Mouse (Mus musculus) urinary bladder, postnatal 14 days (tissue): ENCODE measurements around the gene March10.

Source experiments
- DNase-seq: peaks from one replicate; pipeline ENCODE4 v3.0.0; 2021; ENCODE audit warnings: low spot score

March10 gene

DNA sequence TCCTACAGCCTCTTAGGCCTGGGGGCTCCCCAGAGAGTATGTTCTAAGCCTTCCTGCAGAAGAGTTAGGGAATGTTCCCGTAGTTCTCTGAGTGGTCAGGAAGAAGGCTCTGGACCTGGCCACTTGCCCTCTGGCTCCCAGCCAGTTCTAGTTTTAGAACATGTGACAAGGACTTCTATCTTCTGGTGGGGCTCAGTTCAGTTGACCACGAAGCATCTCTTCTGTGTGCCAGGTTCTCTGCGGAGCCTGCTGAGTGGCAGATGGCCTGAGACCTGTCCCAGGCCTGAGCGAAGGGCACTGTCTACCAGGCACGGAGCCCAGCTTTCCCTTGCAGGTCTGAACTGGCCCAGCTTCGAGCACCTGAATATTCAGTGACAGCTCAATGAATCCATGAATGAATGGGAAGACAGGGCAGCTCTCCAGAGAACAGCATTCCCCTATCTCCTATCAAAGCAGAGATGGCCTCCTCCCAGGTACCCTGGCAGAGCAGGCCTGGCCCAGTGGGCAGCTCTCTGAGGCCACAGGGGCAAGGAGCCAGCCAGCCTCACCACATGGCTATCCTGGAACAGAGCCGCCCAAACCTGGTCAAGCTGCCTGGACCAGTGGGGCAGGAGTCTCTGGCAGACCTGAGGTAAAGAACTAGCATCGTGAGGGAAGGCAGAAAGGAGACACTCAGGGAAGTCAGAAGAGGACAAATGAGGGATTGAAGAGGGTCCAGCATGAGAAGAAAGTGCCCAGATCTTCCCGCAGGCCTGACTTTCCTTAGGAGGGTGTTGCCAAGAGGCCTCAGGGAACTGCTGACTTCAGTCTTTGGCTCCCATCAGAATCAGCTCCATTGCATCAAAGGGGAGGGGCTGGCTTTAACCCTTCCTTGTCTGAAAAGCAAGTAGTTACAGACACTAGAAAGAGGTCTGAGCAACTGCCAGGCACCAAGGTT, 103.3 kb downstream of the March10 start:
- DNase-seq: peak; percentile 81

DNA sequence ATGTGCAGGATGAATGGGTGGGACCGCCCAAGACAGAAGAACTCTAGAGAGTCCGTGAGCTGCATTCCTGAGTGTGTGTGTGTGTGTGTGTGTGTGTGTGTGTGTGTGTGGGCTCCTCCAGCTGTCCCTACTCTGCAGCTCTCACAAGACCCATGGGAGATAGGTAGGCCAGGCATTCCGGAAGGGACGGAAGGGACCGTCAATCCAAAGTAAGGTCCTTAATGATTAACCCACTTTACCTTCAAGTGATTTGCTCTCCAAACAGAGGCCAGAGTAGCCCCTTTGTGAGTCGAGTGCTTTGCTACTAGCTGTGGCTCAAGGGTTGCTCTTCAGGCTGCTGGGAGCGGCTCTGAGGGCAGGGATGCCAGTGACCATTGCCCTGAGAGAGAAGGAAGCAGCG, 104.4 kb downstream of the March10 start:
- no peak for DNase-seq

DNA sequence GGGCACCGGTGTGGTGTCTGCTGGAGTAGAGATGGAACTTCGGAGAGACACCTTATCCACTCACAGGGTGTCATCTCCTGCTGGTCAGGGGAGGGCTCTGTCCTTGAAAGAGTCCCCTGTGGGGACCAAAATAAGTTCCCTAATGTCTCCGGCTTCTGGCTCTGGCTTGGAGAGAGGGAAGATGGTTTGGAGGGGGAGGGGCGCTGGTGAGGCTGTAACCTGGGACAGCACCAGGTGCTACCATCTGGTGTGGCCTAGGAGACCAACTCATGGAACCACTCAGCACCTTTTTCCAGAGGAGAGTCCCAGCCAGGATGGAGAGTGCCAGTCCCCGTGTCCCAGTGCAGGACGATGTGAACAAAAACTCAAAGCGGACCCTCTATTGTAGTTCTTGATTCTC, 105.9 kb downstream of the March10 start:
- DNase-seq: no peak

DNA sequence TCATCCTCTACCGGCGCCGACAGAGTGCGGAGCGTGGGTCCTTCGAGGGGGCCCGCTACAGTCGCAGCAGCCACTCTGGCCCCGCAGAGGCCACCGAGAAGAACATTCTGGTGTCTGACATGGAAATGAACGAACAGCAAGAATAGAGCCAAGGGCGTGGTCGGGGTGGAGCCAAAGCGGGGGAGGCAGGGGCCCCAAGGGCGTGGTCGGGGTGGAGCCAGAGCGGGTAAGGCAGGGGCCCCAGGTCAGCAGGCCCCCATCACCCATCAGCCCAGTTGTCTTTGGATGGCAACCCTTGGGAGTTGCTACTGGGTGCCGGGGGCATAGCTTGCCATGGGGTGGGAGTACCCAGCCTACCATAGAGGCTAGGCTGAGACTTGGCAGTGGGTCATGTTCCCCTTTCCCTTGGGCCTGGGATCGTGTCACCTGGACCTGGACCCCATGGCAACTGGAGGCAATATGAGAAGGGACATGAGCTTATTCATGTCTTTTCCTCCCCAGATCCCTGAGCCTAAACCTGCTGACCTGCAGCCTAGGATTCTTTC, 106.7 kb downstream of the March10 start:
- DNase-seq: no peak

DNA sequence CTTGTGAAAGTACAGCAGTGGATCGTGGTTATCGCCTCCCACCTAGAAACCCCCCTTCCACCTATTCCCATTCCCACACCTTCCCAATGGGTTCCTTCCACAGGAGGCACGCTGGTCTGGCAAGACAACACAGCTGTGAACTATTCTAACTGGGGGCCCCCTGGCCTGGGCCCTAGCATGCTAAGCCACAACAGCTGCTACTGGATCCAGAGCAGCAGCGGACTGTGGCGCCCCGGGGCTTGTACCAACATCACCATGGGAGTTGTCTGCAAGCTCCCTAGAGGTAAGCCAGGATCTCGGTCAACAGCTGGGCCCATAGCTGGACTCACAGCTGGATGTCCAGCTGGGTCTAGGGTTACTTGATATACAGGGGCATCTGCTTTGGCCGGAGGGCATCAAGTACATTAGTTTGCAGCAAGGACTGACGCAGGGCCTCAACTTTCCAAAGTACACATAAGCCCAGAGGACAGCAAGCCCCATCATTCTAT, 108.0 kb downstream of the March10 start:
- DNase-seq: no peak

DNA sequence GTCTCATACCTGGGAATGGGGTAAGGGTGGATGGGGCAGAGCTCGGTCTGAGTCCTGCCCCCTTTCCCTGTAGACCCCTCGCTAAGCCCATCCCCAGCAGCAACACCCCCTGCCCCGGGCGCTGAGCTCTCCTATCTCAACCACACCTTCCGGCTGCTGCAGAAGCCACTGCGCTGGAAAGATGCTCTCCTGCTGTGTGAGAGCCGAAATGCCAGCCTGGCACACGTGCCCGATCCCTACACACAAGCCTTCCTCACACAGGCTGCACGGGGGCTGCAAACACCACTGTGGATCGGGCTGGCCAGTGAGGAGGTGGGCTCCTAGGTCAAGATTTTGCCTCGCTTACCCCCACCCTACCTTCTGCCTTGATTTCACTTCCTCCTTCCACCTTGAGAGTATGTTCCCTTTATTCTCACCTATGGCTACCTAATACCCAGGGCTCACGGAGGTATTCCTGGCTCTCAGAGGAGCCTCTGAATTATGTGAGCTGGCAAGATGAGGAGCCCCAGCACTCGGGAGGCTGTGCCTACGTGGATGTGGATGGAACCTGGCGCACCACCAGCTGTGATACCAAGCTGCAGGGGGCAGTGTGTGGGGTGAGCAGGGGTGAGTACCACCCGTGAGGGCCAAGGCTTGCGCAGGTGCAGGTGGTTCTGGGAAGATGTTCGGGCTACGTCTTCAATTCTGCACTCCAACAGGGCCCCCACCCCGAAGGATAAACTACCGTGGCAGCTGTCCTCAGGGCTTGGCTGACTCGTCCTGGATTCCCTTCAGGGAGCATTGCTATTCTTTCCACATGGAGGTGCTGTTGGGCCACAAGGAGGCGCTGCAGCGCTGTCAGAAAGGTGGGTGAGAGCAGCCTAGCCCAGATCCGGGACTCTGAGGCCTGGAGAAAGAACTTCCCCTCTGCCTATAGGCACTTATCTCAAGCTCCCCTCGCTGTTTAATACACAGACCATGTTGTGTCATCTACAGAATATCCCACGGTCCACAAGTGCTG, 109.1 kb downstream of the March10 start:
- peak; percentile 90 for DNase-seq

DNA sequence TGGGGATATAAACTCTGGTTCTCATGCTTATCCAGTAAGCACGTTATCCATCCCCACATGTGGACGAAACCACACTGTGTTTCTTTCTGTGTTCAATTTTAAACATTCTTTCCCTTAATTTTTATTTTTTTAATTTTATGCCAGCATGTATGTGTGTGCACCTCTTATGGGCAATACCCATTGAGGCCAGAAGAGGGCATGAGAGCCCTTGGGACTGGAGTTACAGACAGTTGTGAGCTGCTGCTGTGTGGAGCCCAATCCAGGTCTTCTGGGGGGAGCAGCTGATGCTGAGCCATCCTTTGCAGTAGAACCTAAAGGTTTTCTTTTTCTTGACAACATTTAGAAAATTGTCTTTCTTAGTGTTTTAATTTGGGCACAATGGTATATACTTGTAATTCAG, 111.3 kb downstream of the March10 start:
- DNase-seq: peak; percentile 40

DNA sequence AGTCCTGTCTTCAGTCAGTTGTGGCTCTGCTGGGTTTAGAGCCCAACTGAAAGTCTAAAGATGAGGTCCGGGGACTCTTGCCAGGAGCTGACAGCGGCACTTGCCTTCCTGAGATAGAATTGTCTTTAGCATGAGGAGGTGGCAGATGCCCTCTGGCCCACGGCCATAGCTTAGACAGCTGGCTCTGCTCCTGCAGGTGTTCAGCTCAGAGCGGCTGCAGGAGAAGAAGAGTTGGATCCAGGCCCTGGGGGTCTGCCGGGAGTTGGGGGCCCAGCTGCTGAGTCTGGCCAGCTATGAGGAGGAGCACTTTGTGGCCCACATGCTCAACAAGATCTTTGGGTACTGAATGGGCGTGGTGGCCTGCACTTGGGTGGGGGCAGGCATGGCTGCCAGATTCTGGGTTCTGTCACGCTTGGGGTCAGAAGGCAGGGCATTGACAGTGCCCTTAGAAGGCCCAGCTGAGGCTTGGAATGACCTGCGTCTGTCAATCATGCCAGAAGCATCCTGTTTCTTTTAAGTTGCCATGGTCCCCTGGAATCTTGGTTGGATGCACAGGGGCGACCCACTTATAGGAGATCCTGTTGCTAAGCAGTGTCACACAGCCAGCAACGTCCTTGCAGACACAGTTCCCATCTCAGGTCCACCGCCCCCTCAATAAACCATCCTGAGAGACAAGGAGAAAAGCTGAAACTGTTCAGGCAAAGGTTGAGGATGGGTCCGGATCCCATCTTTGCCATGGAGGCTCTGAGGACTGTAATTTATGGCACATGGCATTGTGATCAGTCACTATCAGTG, 117.7 kb downstream of the March10 start:
- no peak for DNase-seq

DNA sequence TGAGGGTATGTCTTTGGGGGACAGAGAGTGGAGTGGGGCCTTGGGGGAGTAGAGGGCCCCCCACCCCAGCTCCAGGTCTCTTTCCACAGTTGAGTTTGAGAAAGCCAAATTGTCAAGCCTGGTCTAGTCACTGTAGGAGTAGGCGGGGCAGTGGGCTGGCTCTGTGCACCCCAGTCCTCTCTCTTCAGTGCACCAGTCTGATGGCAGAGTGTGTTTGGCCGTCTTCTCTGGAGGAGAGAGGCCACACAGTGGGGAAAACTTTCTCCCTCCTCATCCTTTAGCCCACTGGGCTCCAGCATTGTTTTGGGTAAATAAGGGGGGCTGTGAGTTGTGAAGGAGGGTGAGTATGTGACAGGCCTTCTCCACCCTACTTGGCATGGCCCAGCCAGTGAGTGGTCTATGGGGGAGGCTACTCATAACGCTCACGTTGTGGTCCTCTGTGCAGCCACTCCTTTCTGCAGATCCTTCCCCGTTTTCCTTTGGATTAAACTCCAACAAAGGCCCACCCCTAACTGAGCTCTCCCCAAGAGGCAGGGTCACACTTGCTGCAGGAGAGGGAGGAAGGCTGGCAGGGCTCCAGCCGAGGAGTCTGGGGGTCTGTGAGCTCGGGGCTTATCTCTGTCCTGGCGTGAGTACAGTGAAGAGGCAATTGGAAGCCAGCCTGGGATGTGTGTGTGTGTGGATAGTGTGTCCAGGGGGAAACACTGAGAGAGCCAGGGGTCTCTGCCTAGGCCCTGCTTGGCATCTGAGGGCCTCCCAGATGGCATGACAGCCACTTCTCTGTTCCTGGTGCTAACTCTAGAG, 122.5 kb downstream of the March10 start:
- DNase-seq: no peak

DNA sequence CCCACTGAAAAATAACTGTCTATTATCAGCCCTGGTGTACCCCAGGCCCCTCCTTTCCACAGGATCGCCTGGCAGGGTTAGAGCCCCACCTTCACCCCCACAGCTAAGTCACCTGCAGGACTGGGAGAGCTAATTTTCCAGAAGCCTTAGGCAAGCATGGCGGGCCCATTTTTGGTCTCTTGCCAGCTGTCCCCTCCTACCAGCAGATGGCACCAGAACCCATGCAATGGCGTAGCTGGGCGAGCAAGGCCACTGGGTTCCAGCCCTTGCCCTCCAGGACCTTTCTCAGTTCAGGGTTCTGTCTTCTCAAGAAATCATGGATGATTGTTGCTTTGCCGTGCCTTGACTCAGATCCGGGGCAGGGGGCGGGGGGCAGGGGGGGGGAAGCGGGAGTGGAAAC, 124.1 kb downstream of the March10 start:
- peak; percentile 45 for DNase-seq

DNA sequence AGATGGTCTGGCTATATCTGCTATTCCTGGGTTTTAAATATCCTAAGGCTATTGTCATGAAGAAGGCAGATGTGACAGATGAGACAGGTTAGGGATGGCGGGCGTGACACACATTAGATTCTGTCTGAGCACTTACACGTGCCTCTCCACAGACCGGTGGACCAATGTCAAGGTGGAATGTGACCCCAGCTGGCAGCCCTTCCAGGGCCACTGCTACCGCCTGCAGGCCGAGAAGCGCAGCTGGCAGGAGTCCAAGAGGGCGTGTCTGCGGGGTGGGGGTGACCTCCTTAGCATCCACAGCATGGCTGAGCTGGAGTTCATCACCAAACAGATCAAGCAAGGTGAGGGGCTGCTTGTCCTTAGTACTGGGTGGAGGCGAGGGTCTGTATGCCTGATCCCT, 124.8 kb downstream of the March10 start:
- peak; percentile 66 for DNase-seq

DNA sequence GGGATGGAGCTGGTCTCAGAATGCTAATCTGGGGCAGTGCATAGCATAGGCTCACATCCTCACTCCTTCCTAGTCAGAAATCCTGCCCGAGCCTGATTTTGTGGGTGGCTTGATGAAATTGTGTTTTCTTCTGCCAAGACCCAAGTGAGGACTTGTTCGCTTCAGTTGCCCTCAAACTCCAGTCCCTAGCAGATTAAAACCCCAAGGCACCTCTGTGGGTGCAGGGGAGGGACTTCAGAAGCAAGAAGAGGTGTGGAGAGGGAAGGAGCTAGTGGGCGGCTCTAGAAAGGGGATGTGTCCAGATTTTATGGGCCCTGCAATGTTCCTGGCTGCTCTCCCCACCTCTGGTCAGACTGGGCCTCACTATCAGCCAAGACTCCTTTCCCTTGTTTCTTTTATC, 125.4 kb downstream of the March10 start:
- no peak for DNase-seq

DNA sequence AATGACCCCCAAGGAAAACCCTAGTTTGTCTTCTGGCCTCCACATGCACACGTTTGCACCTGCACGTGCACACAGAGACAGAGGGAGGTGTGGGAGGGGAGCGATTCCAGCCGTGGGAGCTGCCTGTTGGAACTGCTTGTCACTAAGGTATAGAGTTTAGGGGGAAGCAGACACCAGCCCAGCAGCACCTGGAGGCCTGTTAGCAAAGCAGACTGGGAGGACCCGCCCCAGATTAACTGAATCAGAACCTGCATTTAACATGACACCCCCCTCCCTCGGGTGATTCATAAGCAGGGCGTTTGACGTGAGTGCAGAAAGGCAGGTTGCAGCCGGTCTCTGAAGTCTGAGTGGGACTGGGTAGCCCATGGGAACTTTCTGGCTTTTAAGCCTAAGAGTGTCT, 126.6 kb downstream of the March10 start:
- DNase-seq: peak; percentile 37

DNA sequence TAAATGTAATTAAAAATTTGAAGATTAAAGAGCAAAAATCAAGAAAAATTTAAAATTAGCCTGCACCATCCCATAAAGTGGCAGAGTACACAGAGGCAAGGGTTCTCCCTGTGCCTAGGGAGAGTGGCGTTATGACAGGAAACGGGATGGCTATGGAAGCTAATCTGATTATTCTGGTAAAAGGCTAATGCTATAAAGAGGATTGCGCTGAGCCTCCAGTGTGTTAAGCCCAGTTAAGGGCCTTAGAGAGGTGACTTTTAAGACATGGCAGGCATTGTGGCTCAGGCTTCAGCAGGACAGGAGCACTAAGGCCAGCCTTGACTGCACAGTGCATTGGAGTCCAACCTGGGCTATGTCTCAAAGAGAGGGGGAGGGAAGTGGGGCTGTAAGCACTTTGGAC, 129.4 kb downstream of the March10 start:
- DNase-seq: no peak

DNA sequence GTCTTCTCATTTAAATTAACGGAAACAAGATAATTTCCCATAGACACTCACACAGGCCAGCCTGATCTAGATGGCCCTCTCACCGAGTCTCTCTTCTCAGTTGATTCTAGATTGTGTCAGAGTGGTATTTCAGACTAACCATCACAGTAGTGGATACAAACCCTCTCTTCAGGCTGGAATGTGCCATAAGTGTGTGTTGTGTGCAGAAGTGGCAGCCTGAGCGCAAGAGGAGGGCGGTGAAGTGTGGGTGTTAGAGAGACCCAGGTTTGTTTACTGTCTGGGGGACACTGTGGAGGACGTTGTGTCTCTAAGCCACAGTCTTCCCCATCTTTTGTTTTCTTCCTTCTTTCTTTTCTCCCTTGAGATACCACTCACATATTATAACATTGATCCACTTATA, 133.0 kb downstream of the March10 start:
- no peak for DNase-seq

DNA sequence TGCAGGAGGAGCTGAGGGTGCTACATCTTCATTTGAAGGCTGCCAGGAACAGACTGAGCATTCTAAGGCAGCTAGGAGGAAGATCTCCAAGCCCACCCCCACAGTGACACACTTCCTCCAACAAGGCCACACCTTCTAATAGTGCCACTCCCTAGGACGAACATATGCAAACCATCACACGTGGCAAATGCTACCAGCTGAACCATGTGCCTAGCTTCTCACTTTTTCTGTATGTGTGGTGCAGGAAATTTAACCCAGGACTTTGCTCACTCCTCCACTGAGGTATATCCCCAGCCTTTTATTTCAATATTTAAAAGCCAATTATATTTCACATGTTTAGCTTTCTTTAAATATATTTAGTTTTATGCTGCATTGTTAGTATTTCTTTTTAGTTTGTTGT, 135.4 kb downstream of the March10 start:
- DNase-seq: no peak

DNA sequence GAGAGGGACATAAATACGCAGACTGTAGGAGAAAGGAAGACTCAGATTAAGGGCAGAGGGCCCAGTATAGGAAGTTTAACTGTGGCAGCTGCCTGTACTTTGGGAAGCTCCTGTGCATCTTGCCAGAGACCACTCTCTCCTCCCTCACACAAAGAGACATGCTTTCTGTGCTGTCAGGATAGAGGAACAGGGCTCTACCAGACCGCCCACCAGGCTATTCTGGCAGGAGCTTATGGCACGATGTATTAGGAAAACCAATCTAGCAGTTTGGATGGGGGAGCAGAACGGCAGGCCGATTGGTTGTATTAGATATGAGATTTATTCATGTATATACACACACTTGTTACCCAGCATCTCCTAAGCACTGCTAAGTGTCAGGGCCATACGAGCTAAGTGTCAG, 138.8 kb downstream of the March10 start:
- DNase-seq: no peak

DNA sequence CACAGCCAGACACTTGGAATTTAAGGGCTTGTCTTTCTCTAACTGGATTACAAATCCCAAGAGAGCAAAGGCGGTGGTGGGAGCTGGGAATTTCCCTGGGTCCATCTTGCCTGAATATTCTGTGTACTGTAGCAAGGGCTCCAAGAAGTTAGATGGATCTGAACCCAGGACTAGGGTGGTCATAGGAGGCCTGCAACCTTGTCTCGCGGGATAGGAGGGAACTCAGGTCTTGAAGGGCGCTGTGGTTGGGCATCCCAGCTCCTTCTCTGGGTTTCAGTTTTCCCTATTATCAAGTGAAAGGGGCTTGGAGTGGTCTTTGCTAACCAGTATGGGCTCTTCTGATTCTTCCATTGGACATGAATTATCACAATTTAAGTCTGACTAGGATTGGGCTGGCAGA, 140.4 kb downstream of the March10 start:
- DNase-seq: no peak

DNA sequence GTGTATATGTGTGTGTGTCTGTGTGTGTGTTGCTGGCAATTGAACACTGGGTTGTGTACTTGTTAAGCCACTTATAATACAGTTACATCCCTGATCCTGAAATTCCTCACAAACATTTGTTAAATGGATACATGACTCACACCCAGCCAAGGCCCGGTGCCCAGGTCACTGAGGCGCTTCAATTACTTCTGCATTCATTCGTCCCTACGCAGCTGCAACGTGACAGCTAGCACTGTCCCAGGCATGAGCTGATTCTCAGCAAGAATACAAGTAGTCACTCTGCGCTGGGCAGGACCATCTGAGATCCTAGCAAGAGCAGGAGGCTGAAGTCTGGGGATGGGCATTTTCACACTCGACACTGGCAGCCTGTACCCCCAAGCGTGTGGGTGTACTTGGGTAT, 141.2 kb downstream of the March10 start:
- DNase-seq: no peak

DNA sequence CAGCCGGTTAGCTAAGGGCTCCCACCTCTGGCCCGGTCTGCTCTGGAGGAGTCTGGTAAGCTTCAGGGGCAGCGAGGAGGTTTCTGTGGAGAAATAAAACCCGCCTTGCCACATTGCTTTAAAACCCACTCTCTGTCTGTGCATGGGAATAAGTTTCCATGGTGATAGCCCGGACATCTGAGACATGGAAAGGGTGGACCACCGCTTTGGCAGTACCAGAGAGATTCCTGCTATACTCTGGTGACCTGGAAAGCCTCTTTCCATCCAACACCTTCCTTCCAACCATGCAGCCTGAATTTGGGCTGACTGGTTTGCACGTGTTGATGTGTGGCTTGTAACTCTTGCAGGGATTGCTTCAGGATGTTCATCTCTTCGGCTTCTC, 142.9 kb downstream of the March10 start:
- no peak for DNase-seq
